Mouse (Mus musculus): ENCODE measurements around the gene Upb1.

The Upb1 gene

GRCm38 (mm10) chr10:75424498-75424901, 23.6 kb downstream of the Upb1 start:
- DNase-seq (ENCODE audit: low read depth in 1 of 2, low spot score in 2 of 2) = no peak

GRCm38 (mm10) chr10:75428049-75429003, 27.4 kb downstream of the Upb1 start:
- no peak for DNase-seq (ENCODE audit: low read depth in 1 of 2, low spot score in 2 of 2)

- DNase-seq (ENCODE audit: low read depth in 1 of 2, low spot score in 2 of 2) = no peak
Measured at GRCm38 (mm10) chr10:75429004-75429380, 28.1 kb downstream of the Upb1 start.

- peak; percentile 25 to 45 for DNase-seq (ENCODE audit: low read depth in 1 of 2, low spot score in 2 of 2)
Measured at GRCm38 (mm10) chr10:75429522-75430146, 28.7 kb downstream of the Upb1 start.

GRCm38 (mm10) chr10:75430147-75430537, 29.2 kb downstream of the Upb1 start:
- no peak for DNase-seq (ENCODE audit: low read depth in 1 of 2, low spot score in 2 of 2)

- DNase-seq (ENCODE audit: low read depth in 1 of 2, low spot score in 2 of 2) = no peak
Measured at GRCm38 (mm10) chr10:75430633-75431032, 29.7 kb downstream of the Upb1 start.

GRCm38 (mm10) chr10:75436604-75437217, 35.8 kb downstream of the Upb1 start:
- peak; percentile 53 to 75 for DNase-seq (ENCODE audit: low read depth in 1 of 2, low spot score in 2 of 2)

GRCm38 (mm10) chr10:75437284-75437683, 36.4 kb downstream of the Upb1 start:
- no peak for DNase-seq (ENCODE audit: low read depth in 1 of 2, low spot score in 2 of 2)

- DNase-seq (ENCODE audit: low read depth in 1 of 2, low spot score in 2 of 2) = no peak
Measured at GRCm38 (mm10) chr10:75438132-75438810, 37.4 kb downstream of the Upb1 start.

- DNase-seq (ENCODE audit: low read depth in 1 of 2, low spot score in 2 of 2) = peak in 1 of 2 experiments; percentile 12
Measured at GRCm38 (mm10) chr10:75439211-75439811, 38.4 kb downstream of the Upb1 start.

- no peak for DNase-seq (ENCODE audit: low read depth in 1 of 2, low spot score in 2 of 2)
Measured at GRCm38 (mm10) chr10:75440756-75441155, 39.8 kb downstream of the Upb1 start.

GRCm38 (mm10) chr10:75441800-75442199, 40.9 kb downstream of the Upb1 start:
- no peak for DNase-seq (ENCODE audit: low read depth in 1 of 2, low spot score in 2 of 2)

GRCm38 (mm10) chr10:75443017-75443416, 42.1 kb downstream of the Upb1 start:
- no peak for DNase-seq (ENCODE audit: low read depth in 1 of 2, low spot score in 2 of 2)

- DNase-seq (ENCODE audit: low read depth in 1 of 2, low spot score in 2 of 2) = no peak
Measured at GRCm38 (mm10) chr10:75444111-75444826, 43.4 kb downstream of the Upb1 start.

- no peak for DNase-seq (ENCODE audit: low read depth in 1 of 2, low spot score in 2 of 2)
Measured at GRCm38 (mm10) chr10:75445030-75445429, 44.1 kb downstream of the Upb1 start.

GRCm38 (mm10) chr10:75446501-75447083, 45.7 kb downstream of the Upb1 start:
- DNase-seq (ENCODE audit: low read depth in 1 of 2, low spot score in 2 of 2) = no peak

GRCm38 (mm10) chr10:75447489-75447888, 46.6 kb downstream of the Upb1 start:
- DNase-seq (ENCODE audit: low read depth in 1 of 2, low spot score in 2 of 2) = no peak

- DNase-seq (ENCODE audit: low read depth in 1 of 2, low spot score in 2 of 2) = no peak
Measured at GRCm38 (mm10) chr10:75448806-75449420, 48.0 kb downstream of the Upb1 start.

- no peak for DNase-seq (ENCODE audit: low read depth in 1 of 2, low spot score in 2 of 2)
Measured at GRCm38 (mm10) chr10:75450331-75450730, 49.4 kb downstream of the Upb1 start.

Data from monocyte, adult 2 months (primary cell).